Mouse (Mus musculus): ENCODE results near the gene Usp36.

Usp36 gene

GRCm38 (mm10) chr11:118248150-118249011 is 41.7 kb downstream of the Usp36 start, which contains the start of gene Cyth1:
TSS of gene Cyth1 (minus strand) at chr11:118248592.
- peak; percentile 99 for DNase-seq (ENCODE audit: low spot score)

GRCm38 (mm10) chr11:118247359-118248095 is 42.5 kb downstream of the Usp36 start:
- DNase-seq (ENCODE audit: low spot score): peak; percentile 47

GRCm38 (mm10) chr11:118246724-118247123 is 43.3 kb downstream of the Usp36 start:
- no peak for DNase-seq (ENCODE audit: low spot score)

- no peak for DNase-seq (ENCODE audit: low spot score)
Measured at GRCm38 (mm10) chr11:118245130-118245529, 44.9 kb downstream of the Usp36 start.

GRCm38 (mm10) chr11:118243627-118244261 is 46.3 kb downstream of the Usp36 start:
- DNase-seq (ENCODE audit: low spot score): no peak

- no peak for DNase-seq (ENCODE audit: low spot score)
Measured at GRCm38 (mm10) chr11:118242506-118242905, 47.5 kb downstream of the Usp36 start.

GRCm38 (mm10) chr11:118240388-118240787 is 49.7 kb downstream of the Usp36 start:
- no peak for DNase-seq (ENCODE audit: low spot score)

- DNase-seq (ENCODE audit: low spot score): no peak
Measured at GRCm38 (mm10) chr11:118239281-118240198, 50.5 kb downstream of the Usp36 start.

GRCm38 (mm10) chr11:118236520-118237190 is 53.4 kb downstream of the Usp36 start:
- no peak for DNase-seq (ENCODE audit: low spot score)

- no peak for DNase-seq (ENCODE audit: low spot score)
Measured at GRCm38 (mm10) chr11:118234929-118235328, 55.1 kb downstream of the Usp36 start.

- no peak for DNase-seq (ENCODE audit: low spot score)
Measured at GRCm38 (mm10) chr11:118234500-118234899, 55.5 kb downstream of the Usp36 start.

GRCm38 (mm10) chr11:118233924-118234323 is 56.1 kb downstream of the Usp36 start:
- DNase-seq (ENCODE audit: low spot score): no peak

GRCm38 (mm10) chr11:118232314-118232831 is 57.7 kb downstream of the Usp36 start:
- DNase-seq (ENCODE audit: low spot score): no peak

GRCm38 (mm10) chr11:118229941-118230340 is 60.1 kb downstream of the Usp36 start:
- DNase-seq (ENCODE audit: low spot score): no peak

- no peak for DNase-seq (ENCODE audit: low spot score)
Measured at GRCm38 (mm10) chr11:118227650-118228049, 62.4 kb downstream of the Usp36 start.

- no peak for DNase-seq (ENCODE audit: low spot score)
Measured at GRCm38 (mm10) chr11:118226850-118227249, 63.2 kb downstream of the Usp36 start.

GRCm38 (mm10) chr11:118225862-118226261 is 64.2 kb downstream of the Usp36 start:
- no peak for DNase-seq (ENCODE audit: low spot score)

GRCm38 (mm10) chr11:118225056-118225836 is 64.8 kb downstream of the Usp36 start:
- no peak for DNase-seq (ENCODE audit: low spot score)

GRCm38 (mm10) chr11:118223416-118224067 is 66.5 kb downstream of the Usp36 start:
- DNase-seq (ENCODE audit: low spot score): no peak
